Mouse (Mus musculus) midbrain, embryonic 10.5 days (tissue): ENCODE results near the gene Neu4. TPM values are rescaled to one million over a fixed set of nuclear protein-coding genes. Genes with fewer than 3 reads are reported as not detected.
"Not testable (repeated sequence)": the region's sequence is repeated elsewhere in the genome, so short reads cannot be mapped to it uniquely, and the experiment has no call there.

ENCODE experiments used
- DNase-seq: peaks from one replicate; pipeline ENCODE4 v3.0.0-alpha.2; 2017; ENCODE audit warnings: low spot score
- H3K27ac ChIP-seq: fragments of 300-500 bp; sonication (generic); replicated peaks from 2 replicates; pipeline ENCODE4 v1.5.1; 2016; ENCODE audit warnings: mild to moderate bottlenecking
- H3K27me3 ChIP-seq: fragments of 300-500 bp; sonication (generic); 2 replicates; pipeline ENCODE4 v1.6.1; 2016; ENCODE audit warnings: low read depth, mild to moderate bottlenecking; ENCODE audit not compliant: poor library complexity, severe bottlenecking
- H3K36me3 ChIP-seq: fragments of 300-500 bp; sonication (generic); 2 replicates; pipeline ENCODE4 v1.6.1; 2016; ENCODE audit warnings: mild to moderate bottlenecking, moderate library complexity
- H3K4me1 ChIP-seq: fragments of 300-500 bp; sonication (generic); 2 replicates; pipeline ENCODE4 v1.6.1; 2016
- H3K4me3 ChIP-seq: fragments of 300-500 bp; sonication (generic); 2 replicates; pipeline ENCODE4 v1.5.1; 2016; ENCODE audit warnings: mild to moderate bottlenecking, moderate library complexity
- H3K9me3 ChIP-seq: fragments of 300-500 bp; sonication (generic); replicated peaks from 2 replicates; pipeline ENCODE4 v1.6.1; 2016; ENCODE audit warnings: mild to moderate bottlenecking
- WGBS: fragments of 180-500 bp; shearing (Covaris S2); methylation state at CpG from one replicate; pipeline ENCODE4 v1.1.7; 2016; 5-methylcytosine and 5-hydroxymethylcytosine counted together
- polyA plus RNA-seq: library from polyadenylated mRNA; unstranded; fragments of >200 nt; fragmentation: Nextera tagmentation; extraction: Ambion mirVana; gene quantifications from 2 replicates; pipeline ENCODE4 v1.2.1, GENCODE M21; 2016

Gene Neu4
- polyA plus RNA-seq, 1 experiment from 2014 or later: not detected

- H3K4me3 ChIP-seq, DNase-seq: not testable (repeated sequence)
Measured at GRCm38 (mm10) chr1:94058281-94058680, 38.0 kb downstream of the Neu4 start.

GRCm38 (mm10) chr1:94074756-94075155 is 54.5 kb downstream of the Neu4 start:
- Histone ChIP-seq H3K27me3 (peaks cover under 1% of the 10 kb centered on the region; the same call in 1 of the 2 replicates), H3K4me1 (no peaks in the 10 kb centered on the region), H3K9me3 (no peaks in the 10 kb centered on the region), H3K36me3 (no peaks in the 10 kb centered on the region), H3K27ac (no peak overlapping the region), H3K4me3 (no peak overlapping the region)
- DNase-seq: no peak
- WGBS: 92% methylated on average over 6 of the region's 6 CpGs

More at GRCm38 (mm10) chr1:94058281-94058680, 38.0 kb downstream of the Neu4 start:
- 81% methylated on average over 1 of the region's 1 CpGs for WGBS
- H3K27me3 ChIP-seq, H3K36me3 ChIP-seq, H3K9me3 ChIP-seq, H3K27ac ChIP-seq, H3K4me1 ChIP-seq: not testable (repeated sequence)

DNA sequence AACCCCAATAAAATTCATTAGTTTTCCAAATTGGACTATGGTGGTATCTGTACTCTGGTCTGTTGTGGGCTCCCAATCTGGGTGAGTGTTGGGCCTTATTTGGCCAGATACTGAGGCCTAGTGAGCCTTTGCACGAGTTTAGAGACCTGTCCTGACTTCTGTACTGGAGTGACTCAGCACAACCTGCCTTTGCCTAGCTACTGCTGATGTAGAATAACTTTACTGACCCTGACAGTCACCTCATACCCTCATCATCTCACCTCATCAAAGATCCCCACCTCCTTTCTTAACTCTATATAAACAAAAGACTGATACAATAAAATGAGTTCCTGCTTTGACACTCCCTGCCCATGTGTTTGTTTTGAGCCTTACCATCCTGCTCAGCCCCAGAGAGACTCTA is 56.5 kb downstream of the Neu4 start:
- Histone ChIP-seq H3K4me3 (no peak overlapping the region), H3K27ac (no peak overlapping the region), H3K36me3 (no peaks in the 10 kb centered on the region), H3K27me3 (peaks cover 8% of the 10 kb centered on the region; the same call in 1 of the 2 replicates), H3K9me3 (no peaks in the 10 kb centered on the region), H3K4me1 (no peaks in the 10 kb centered on the region)
- WGBS: 47% methylated on average over 1 of the region's 1 CpGs
- no peak for DNase-seq

Other genes starting within 250 kb of the Neu4 start
- gene Dtymk, start 218.5 kb upstream of the Neu4 start, polyA plus RNA-seq: 271 and 294 TPM in 2 replicates
- gene Ing5, start 216.5 kb upstream of the Neu4 start, polyA plus RNA-seq: 24.3 and 25.7 TPM in 2 replicates
- 14.8 and 18.9 TPM in 2 replicates for gene D2hgdh, start 195.5 kb upstream of the Neu4 start, polyA plus RNA-seq
- not detected in 2 replicates for gene Gal3st2, start 159.1 kb upstream of the Neu4 start, polyA plus RNA-seq
- not detected in 2 replicates for gene Gal3st2b, start 102.1 kb upstream of the Neu4 start, polyA plus RNA-seq
- not detected in 2 replicates for gene Gal3st2c, start 29.9 kb upstream of the Neu4 start, polyA plus RNA-seq
- gene Pdcd1, start 32.1 kb downstream of the Neu4 start, polyA plus RNA-seq: 0.14 TPM in 1 of 2 replicates, not detected in the other